Mouse (Mus musculus): ENCODE results near the gene Gstz1. TPM values are rescaled to one million over a fixed set of nuclear protein-coding genes. Genes with fewer than 3 reads are reported as not detected.

Gstz1 gene
- total and polyA plus RNA-seq, 3 experiments: 19.7 to 27.5 (median 22.3) TPM

DNA sequence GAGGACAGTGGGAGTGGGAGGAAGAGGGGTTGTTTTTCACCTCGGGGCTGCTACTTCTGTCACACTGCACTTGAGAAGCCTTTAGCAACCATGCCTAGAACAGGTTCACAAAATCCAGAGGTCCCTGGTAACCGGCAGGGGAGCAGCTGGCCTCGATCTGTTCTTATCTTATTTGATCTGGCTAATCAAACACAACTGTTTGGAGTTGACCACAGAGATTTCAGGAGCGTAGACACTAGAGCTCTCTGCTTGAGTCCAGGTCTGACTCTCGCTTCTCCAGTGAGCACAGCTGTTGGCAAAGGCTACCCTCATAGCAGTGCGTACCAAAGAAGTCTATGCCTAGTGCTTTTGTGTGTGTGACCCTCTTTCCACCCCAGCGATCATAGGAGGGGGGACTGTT, 11.1 kb downstream of the Gstz1 start:
- DNase-seq (ENCODE audit: extremely low read depth): no peak
- H3K27me3 ChIP-seq (replicated peaks): no peaks in the 10 kb centered on the region
- peaks cover 0 to 51% of the 10 kb centered on the region in 2 experiments; a peak in 3 of 4 replicates for H3K4me1 ChIP-seq (ENCODE audit: control insufficient read depth in 1 of 2, insufficient read depth in 2 of 2)
- no peak overlapping the region for H3K9ac ChIP-seq (ENCODE audit: insufficient read depth, low read depth)
- dilution Hi-C loops (cut with MboI; ENCODE audit: extremely low pct_ligation_motif_present, extremely low pct_unique_long_range_greater_than_20kb, low sequenced_read_pairs): no loop called here
- H3K9me3 ChIP-seq (replicated peaks; ENCODE audit: low read length): peaks cover 3% of the 10 kb centered on the region
- no peak overlapping the region for H3K27ac ChIP-seq (ENCODE audit: insufficient read depth, low read depth)
- no peak overlapping the region for H3K4me2 ChIP-seq (ENCODE audit: insufficient read depth, low read depth, poor library complexity, severe bottlenecking)
- H3K79me2 ChIP-seq (replicated peaks; ENCODE audit: control insufficient read depth, extremely low read depth, insufficient read depth, poor library complexity, severe bottlenecking): no peaks in the 10 kb centered on the region
- no peak for TF ChIP-seq SIN3A (IDR thresholded peaks at IDR 0.05; ENCODE audit: low read length)
- H3K36me3 ChIP-seq (replicated peaks in 1 of 2; ENCODE audit: control insufficient read depth in 1 of 2, insufficient read depth in 1 of 2, low read length in 1 of 2): peaks cover 25 to 47% of the 10 kb centered on the region in 2 experiments
- in situ Hi-C loops (cut with MboI; ENCODE audit: low pct_ligation_motif_present, low pct_unique_long_range_greater_than_20kb, low sequenced_read_pairs): no loop called here
- H3K4me3 ChIP-seq (replicated peaks in 1 of 3; ENCODE audit: low read depth in 2 of 3, low read length in 2 of 3, poor library complexity in 1 of 3): no peak overlapping the region

- Histone ChIP-seq H3K36me3 (replicated peaks in 1 of 2; ENCODE audit: control insufficient read depth in 1 of 2, insufficient read depth in 1 of 2, low read length in 1 of 2) (peaks cover 36 to 67% of the 10 kb centered on the region in 2 experiments), H3K4me1 (ENCODE audit: control insufficient read depth in 1 of 2, insufficient read depth in 2 of 2) (peaks cover 0 to 51% of the 10 kb centered on the region in 2 experiments; a peak in 3 of 4 replicates), H3K27me3 (replicated peaks) (no peaks in the 10 kb centered on the region), H3K79me2 (replicated peaks; ENCODE audit: control insufficient read depth, extremely low read depth, insufficient read depth, poor library complexity, severe bottlenecking) (no peaks in the 10 kb centered on the region), H3K9me3 (replicated peaks; ENCODE audit: low read length) (peaks cover 3% of the 10 kb centered on the region), H3K4me2 (ENCODE audit: insufficient read depth, low read depth, poor library complexity, severe bottlenecking) (no peak overlapping the region), H3K27ac (ENCODE audit: insufficient read depth, low read depth) (no peak overlapping the region), H3K9ac (ENCODE audit: insufficient read depth, low read depth) (no peak overlapping the region), H3K4me3 (replicated peaks in 1 of 3; ENCODE audit: low read depth in 2 of 3, low read length in 2 of 3, poor library complexity in 1 of 3) (no peak overlapping the region)
- DNase-seq (ENCODE audit: extremely low read depth): no peak
- in situ Hi-C loops (cut with MboI; ENCODE audit: low pct_ligation_motif_present, low pct_unique_long_range_greater_than_20kb, low sequenced_read_pairs) (no loop called here), dilution Hi-C loops (cut with MboI; ENCODE audit: extremely low pct_ligation_motif_present, extremely low pct_unique_long_range_greater_than_20kb, low sequenced_read_pairs) (no loop called here)
- no peak for TF ChIP-seq MYC (IDR thresholded peaks at IDR 0.05; ENCODE audit: low read depth, low read length)
- no peak for TF ChIP-seq ZNF384 (IDR thresholded peaks at IDR 0.05; ENCODE audit: low read depth, low read length)
These were observed 13.3 kb downstream of the Gstz1 start for GRCm38 (mm10) chr12:87160310-87160709.

DNA sequence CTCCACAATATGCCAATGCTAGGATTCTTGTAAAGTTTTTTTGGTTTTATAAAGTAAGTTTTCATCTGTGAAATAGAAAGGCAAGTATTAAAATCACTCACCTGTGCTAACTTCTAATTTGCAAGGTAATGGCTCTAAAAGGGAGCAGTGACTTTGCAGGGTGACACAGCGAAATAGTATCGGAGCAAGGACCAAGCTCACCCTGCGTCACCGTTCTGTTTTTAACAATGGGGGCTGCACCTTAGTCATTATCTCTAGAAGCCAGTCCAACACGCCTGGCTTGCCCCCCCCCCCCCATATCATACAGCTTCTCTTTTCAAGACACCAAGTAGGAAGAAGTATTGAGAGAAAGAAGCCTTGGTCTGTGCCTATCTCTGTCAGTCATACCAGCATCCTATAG, 13.8 kb downstream of the Gstz1 start:
- TF ChIP-seq MYC (IDR thresholded peaks at IDR 0.05; ENCODE audit: low read depth, low read length) (no peak), RCOR1 (conservative IDR thresholded peaks at IDR 0.05; ENCODE audit: low read depth, low read length) (no peak), IRF4 (IDR thresholded peaks at IDR 0.05; ENCODE audit: low read depth, low read length) (no peak), UBTF (IDR thresholded peaks at IDR 0.05; ENCODE audit: low read depth, low read length) (no peak), POLR2A (IDR thresholded peaks at IDR 0.05; ENCODE audit: low read depth, low read length) (no peak), CHD1 (IDR thresholded peaks at IDR 0.05; ENCODE audit: low read depth, low read length) (no peak), ZC3H11A (IDR thresholded peaks at IDR 0.05; ENCODE audit: low read depth, low read length) (no peak), RAD21 (IDR thresholded peaks at IDR 0.05; ENCODE audit: low read depth, low read length) (no peak), NRF1 (IDR thresholded peaks at IDR 0.05; ENCODE audit: low read depth, low read length) (no peak), ETS1 (conservative IDR thresholded peaks at IDR 0.05; ENCODE audit: low read depth, low read length) (no peak), TBP (conservative IDR thresholded peaks at IDR 0.05; ENCODE audit: low read depth, low read length) (no peak)
- peaks cover 0 to 49% of the 10 kb centered on the region in 2 experiments; a peak in 3 of 4 replicates for H3K4me1 ChIP-seq (ENCODE audit: control insufficient read depth in 1 of 2, insufficient read depth in 2 of 2)
- H3K79me2 ChIP-seq (replicated peaks; ENCODE audit: control insufficient read depth, extremely low read depth, insufficient read depth, poor library complexity, severe bottlenecking): no peaks in the 10 kb centered on the region
- dilution Hi-C loops (cut with MboI; ENCODE audit: extremely low pct_ligation_motif_present, extremely low pct_unique_long_range_greater_than_20kb, low sequenced_read_pairs) (no loop called here), in situ Hi-C loops (cut with MboI; ENCODE audit: low pct_ligation_motif_present, low pct_unique_long_range_greater_than_20kb, low sequenced_read_pairs) (no loop called here)
- peaks cover under 1% of the 10 kb centered on the region for H3K9me3 ChIP-seq (replicated peaks; ENCODE audit: low read length)
- no peak overlapping the region for H3K27ac ChIP-seq (ENCODE audit: insufficient read depth, low read depth)
- H3K4me2 ChIP-seq (ENCODE audit: insufficient read depth, low read depth, poor library complexity, severe bottlenecking): no peak overlapping the region
- H3K9ac ChIP-seq (ENCODE audit: insufficient read depth, low read depth): no peak overlapping the region
- H3K4me3 ChIP-seq (replicated peaks in 1 of 3; ENCODE audit: low read depth in 2 of 3, low read length in 2 of 3, poor library complexity in 1 of 3): no peak overlapping the region
- DNase-seq (ENCODE audit: extremely low read depth): no peak
- H3K27me3 ChIP-seq (replicated peaks): no peaks in the 10 kb centered on the region
- peaks cover 32 to 68% of the 10 kb centered on the region in 2 experiments for H3K36me3 ChIP-seq (replicated peaks in 1 of 2; ENCODE audit: control insufficient read depth in 1 of 2, insufficient read depth in 1 of 2, low read length in 1 of 2)

Measured in CH12.LX (cell line).